Mouse (Mus musculus) forebrain, embryonic 10.5 days (tissue): ENCODE data around the gene Wdr92. TPM values are rescaled to one million over a fixed set of nuclear protein-coding genes. Genes with fewer than 3 reads are reported as not detected.
"Not testable (repeated sequence)": the region's sequence is repeated elsewhere in the genome, so short reads cannot be mapped to it uniquely, and the experiment has no call there.

Experiments used
- DNase-seq: peaks from one replicate; pipeline ENCODE4 v3.0.0-alpha.2; 2017; ENCODE audit warnings: low spot score; ENCODE audit errors: extremely low spot score
- H3K27ac ChIP-seq: fragments of 300-500 bp; sonication (generic); 2 replicates; pipeline ENCODE4 v1.5.1; 2016; ENCODE audit warnings: mild to moderate bottlenecking
- H3K27me3 ChIP-seq: fragments of 300-500 bp; sonication (generic); 2 replicates; pipeline ENCODE4 v1.6.1; 2016; ENCODE audit warnings: mild to moderate bottlenecking; ENCODE audit not compliant: poor library complexity, severe bottlenecking
- H3K36me3 ChIP-seq: fragments of 300-500 bp; sonication (generic); replicated peaks from 2 replicates; pipeline ENCODE4 v1.6.1; 2016; ENCODE audit warnings: mild to moderate bottlenecking, moderate library complexity
- H3K4me1 ChIP-seq: fragments of 300-500 bp; sonication (generic); 2 replicates; pipeline ENCODE4 v1.6.1; 2016
- H3K4me3 ChIP-seq: fragments of 300-500 bp; sonication (generic); 2 replicates; pipeline ENCODE4 v1.5.1; 2016; ENCODE audit warnings: mild to moderate bottlenecking, moderate library complexity
- H3K9me3 ChIP-seq: fragments of 300-500 bp; sonication (generic); 2 replicates; pipeline ENCODE4 v1.6.1; 2016; ENCODE audit warnings: mild to moderate bottlenecking, moderate library complexity
- WGBS: fragments of 180-500 bp; shearing (Covaris S2); methylation state at CpG from one replicate; pipeline ENCODE4 v1.1.7; 2016; 5-methylcytosine and 5-hydroxymethylcytosine counted together
- polyA plus RNA-seq: library from polyadenylated mRNA; unstranded; fragments of >200 nt; fragmentation: Nextera tagmentation; extraction: Ambion mirVana; gene quantifications from 2 replicates; pipeline ENCODE4 v1.2.1, GENCODE M21; 2016

Gene Wdr92
- polyA plus RNA-seq, 1 experiment from 2014 or later, result 28.8 TPM

GRCm38 (mm10) chr11:17215475-17215874 is 33.6 kb downstream of the Wdr92 start:
- Histone ChIP-seq H3K4me3 (no peak overlapping the region), H3K27ac (no peak overlapping the region), H3K4me1 (peaks cover 17% of the 10 kb centered on the region), H3K36me3 (peaks cover 1% of the 10 kb centered on the region; the same call in 1 of the 2 replicates), H3K9me3 (no peaks in the 10 kb centered on the region), H3K27me3 (no peaks in the 10 kb centered on the region)
- 84% methylated on average over 3 of the region's 3 CpGs for WGBS
- no peak for DNase-seq

- Histone ChIP-seq H3K27me3 (no peaks in the 10 kb centered on the region), H3K4me3 (no peak overlapping the region), H3K9me3 (no peaks in the 10 kb centered on the region), H3K27ac (no peak overlapping the region), H3K4me1 (no peaks in the 10 kb centered on the region), H3K36me3 (peaks cover 31% of the 10 kb centered on the region)
- 96% methylated on average over 8 of the region's 8 CpGs for WGBS
- no peak for DNase-seq
Observed at GRCm38 (mm10) chr11:17221126-17221525, 39.2 kb downstream of the Wdr92 start.

GRCm38 (mm10) chr11:17232792-17233191 is 50.9 kb downstream of the Wdr92 start:
- Histone ChIP-seq H3K27me3 (no peaks in the 10 kb centered on the region), H3K27ac (no peak overlapping the region), H3K4me1 (no peaks in the 10 kb centered on the region), H3K9me3 (no peaks in the 10 kb centered on the region), H3K4me3 (no peak overlapping the region), H3K36me3 (peaks cover 53% of the 10 kb centered on the region)
- no peak for DNase-seq
- WGBS, result 92% methylated on average over 5 of the region's 5 CpGs

- no peaks in the 10 kb centered on the region for H3K9me3 ChIP-seq
- 93% methylated on average over 5 of the region's 5 CpGs for WGBS
- H3K27me3 ChIP-seq, result no peaks in the 10 kb centered on the region
- H3K36me3 ChIP-seq, result peaks cover 37% of the 10 kb centered on the region
- H3K4me3 ChIP-seq, result no peak overlapping the region
- no peaks in the 10 kb centered on the region for H3K4me1 ChIP-seq
- H3K27ac ChIP-seq, result no peak overlapping the region
- DNase-seq, result no peak
Observed at GRCm38 (mm10) chr11:17236449-17237037, 54.6 kb downstream of the Wdr92 start.

GRCm38 (mm10) chr11:17238598-17238997 is 56.7 kb downstream of the Wdr92 start:
- not testable (repeated sequence) for H3K4me3 ChIP-seq, H3K27me3 ChIP-seq, DNase-seq, H3K4me1 ChIP-seq, H3K9me3 ChIP-seq, H3K27ac ChIP-seq
- WGBS, result 89% methylated on average over 5 of the region's 5 CpGs
- H3K36me3 ChIP-seq, result peaks cover 25% of the 10 kb centered on the region

GRCm38 (mm10) chr11:17248715-17249114 is 66.8 kb downstream of the Wdr92 start:
- no peaks in the 10 kb centered on the region for H3K27me3 ChIP-seq
- H3K4me3 ChIP-seq, result no peak overlapping the region
- H3K27ac ChIP-seq, result no peak overlapping the region
- no peak for DNase-seq
- H3K9me3 ChIP-seq, result no peaks in the 10 kb centered on the region
- no peaks in the 10 kb centered on the region for H3K36me3 ChIP-seq
- H3K4me1 ChIP-seq, result no peaks in the 10 kb centered on the region

GRCm38 (mm10) chr11:17256813-17257365 is 75.0 kb downstream of the Wdr92 start:
- WGBS, result 63% methylated on average over 8 of the region's 8 CpGs
- no peaks in the 10 kb centered on the region for H3K9me3 ChIP-seq
- no peaks in the 10 kb centered on the region for H3K36me3 ChIP-seq
- no peaks in the 10 kb centered on the region for H3K27me3 ChIP-seq
- H3K4me3 ChIP-seq, result peak overlapping the region; percentile 82
- peaks cover 22% of the 10 kb centered on the region for H3K4me1 ChIP-seq
- peak overlapping the region; percentile 93 for H3K27ac ChIP-seq
- DNase-seq, result peak; percentile 20

- WGBS, result under 1% methylated on average over 33 of the region's 33 CpGs
- H3K27ac ChIP-seq, result peak within 1 kb of the TSS; percentile 93
- no peaks in the 10 kb centered on the region for H3K36me3 ChIP-seq
- DNase-seq, result peak; percentile 90
- H3K9me3 ChIP-seq, result no peaks in the 10 kb centered on the region
- H3K4me1 ChIP-seq, result peaks cover 22% of the 10 kb centered on the region
- no peaks in the 10 kb centered on the region for H3K27me3 ChIP-seq
- peak within 1 kb of the TSS; percentile 82 for H3K4me3 ChIP-seq
Observed at GRCm38 (mm10) chr11:17257443-17257842, 75.5 kb downstream of the Wdr92 start, which contains the start of gene C1d. Gene C1d (plus strand): TSS chr11:17257579.

- peak; percentile 35 for DNase-seq
- peak overlapping the region; percentile 82 for H3K4me3 ChIP-seq
- H3K4me1 ChIP-seq, result peaks cover 22% of the 10 kb centered on the region
- no peaks in the 10 kb centered on the region for H3K27me3 ChIP-seq
- 1% methylated on average over 17 of the region's 17 CpGs for WGBS
- no peaks in the 10 kb centered on the region for H3K36me3 ChIP-seq
- H3K27ac ChIP-seq, result peak overlapping the region; percentile 93
- no peaks in the 10 kb centered on the region for H3K9me3 ChIP-seq
Observed at GRCm38 (mm10) chr11:17257861-17258260, 76.0 kb downstream of the Wdr92 start.

GRCm38 (mm10) chr11:17267176-17267575 is 85.3 kb downstream of the Wdr92 start:
- no peak overlapping the region for H3K4me3 ChIP-seq
- WGBS, result 93% methylated on average over 4 of the region's 4 CpGs
- H3K4me1 ChIP-seq, result no peaks in the 10 kb centered on the region
- no peaks in the 10 kb centered on the region for H3K27me3 ChIP-seq
- peaks cover 22% of the 10 kb centered on the region for H3K36me3 ChIP-seq
- no peaks in the 10 kb centered on the region for H3K9me3 ChIP-seq
- no peak overlapping the region for H3K27ac ChIP-seq
- no peak for DNase-seq

GRCm38 (mm10) chr11:17268801-17269200 is 86.9 kb downstream of the Wdr92 start:
- Histone ChIP-seq H3K4me3 (no peak overlapping the region), H3K9me3 (no peaks in the 10 kb centered on the region)
- 94% methylated on average over 1 of the region's 1 CpGs for WGBS

GRCm38 (mm10) chr11:17279959-17280358 is 98.1 kb downstream of the Wdr92 start:
- 20% methylated on average over 9 of the region's 9 CpGs for WGBS
- Histone ChIP-seq H3K4me3 (no peak overlapping the region), H3K27me3 (no peaks in the 10 kb centered on the region), H3K9me3 (no peaks in the 10 kb centered on the region), H3K36me3 (no peaks in the 10 kb centered on the region), H3K27ac (no peak overlapping the region), H3K4me1 (no peaks in the 10 kb centered on the region)
- peak; percentile 56 for DNase-seq

More at GRCm38 (mm10) chr11:17268801-17269200, 86.9 kb downstream of the Wdr92 start:
- H3K4me1 ChIP-seq, result peaks cover 5% of the 10 kb centered on the region; the same call in 1 of the 2 replicates
- no peak for DNase-seq
- no peak overlapping the region for H3K27ac ChIP-seq
- H3K36me3 ChIP-seq, result peaks cover 22% of the 10 kb centered on the region
- no peaks in the 10 kb centered on the region for H3K27me3 ChIP-seq
